Mouse (Mus musculus): ENCODE results near the gene Ap4s1.
"Not testable (repeated sequence)": the region's sequence is repeated elsewhere in the genome, so short reads cannot be mapped to it uniquely, and the experiment has no call there.

Ap4s1 gene

GRCm38 (mm10) chr12:51690893-51691844 is at the start of gene Ap4s1:
Gene Ap4s1 (plus strand): TSS chr12:51691033.
- peak; percentile 28 for DNase-seq (ENCODE audit: low read depth, low spot score)

DNA sequence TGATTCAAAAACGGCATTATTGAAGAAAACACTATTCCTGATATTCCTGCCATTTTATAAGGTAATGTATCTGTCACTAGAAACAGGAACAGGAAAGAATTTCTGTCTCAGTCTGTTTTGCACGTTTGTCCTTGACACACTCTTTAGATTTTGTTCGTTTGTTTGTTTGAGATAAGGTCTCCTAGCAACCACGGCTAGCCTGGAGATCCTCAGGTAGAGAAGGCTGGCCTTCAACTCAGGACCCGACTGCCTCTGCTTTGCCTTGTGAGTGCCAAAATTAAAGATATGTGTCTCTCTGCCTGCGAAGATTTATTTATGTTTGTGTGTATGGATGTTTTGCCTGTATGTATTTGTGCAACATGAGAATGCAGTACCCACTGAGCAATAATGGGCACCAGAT is 49.0 kb upstream of the Ap4s1 start:
- DNase-seq (ENCODE audit: low read depth, low spot score) = no peak

GRCm38 (mm10) chr12:51649401-51649800 is 41.4 kb upstream of the Ap4s1 start:
- not testable (repeated sequence) for DNase-seq (ENCODE audit: low read depth, low spot score)

GRCm38 (mm10) chr12:51655944-51656465 is 34.8 kb upstream of the Ap4s1 start:
- no peak for DNase-seq (ENCODE audit: low read depth, low spot score)

DNA sequence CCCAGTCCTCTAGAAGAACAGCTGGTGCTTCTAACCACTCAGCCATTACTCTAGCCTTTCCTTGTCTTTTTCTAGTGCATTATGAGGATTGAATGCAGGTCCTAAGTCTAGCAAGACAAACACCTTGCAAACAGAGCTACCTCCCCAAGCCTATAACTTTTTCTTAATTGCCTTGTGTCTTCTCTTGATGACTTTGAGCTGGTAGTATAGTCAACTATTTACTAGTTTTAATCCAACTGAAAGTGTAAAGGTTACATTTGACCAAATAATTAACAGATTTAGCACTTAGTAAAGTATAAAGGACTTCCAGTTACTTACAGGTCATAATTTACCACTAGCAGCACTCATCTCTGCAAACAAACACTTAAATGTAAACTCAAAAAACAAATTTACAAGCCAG is 27.8 kb upstream of the Ap4s1 start:
- DNase-seq (ENCODE audit: low read depth, low spot score) = no peak

GRCm38 (mm10) chr12:51663908-51664307 is 26.9 kb upstream of the Ap4s1 start:
- DNase-seq (ENCODE audit: low read depth, low spot score) = no peak

GRCm38 (mm10) chr12:51666708-51667430 is 24.0 kb upstream of the Ap4s1 start:
- DNase-seq (ENCODE audit: low read depth, low spot score) = no peak

GRCm38 (mm10) chr12:51671231-51671891 is 19.5 kb upstream of the Ap4s1 start:
- DNase-seq (ENCODE audit: low read depth, low spot score) = no peak

DNA sequence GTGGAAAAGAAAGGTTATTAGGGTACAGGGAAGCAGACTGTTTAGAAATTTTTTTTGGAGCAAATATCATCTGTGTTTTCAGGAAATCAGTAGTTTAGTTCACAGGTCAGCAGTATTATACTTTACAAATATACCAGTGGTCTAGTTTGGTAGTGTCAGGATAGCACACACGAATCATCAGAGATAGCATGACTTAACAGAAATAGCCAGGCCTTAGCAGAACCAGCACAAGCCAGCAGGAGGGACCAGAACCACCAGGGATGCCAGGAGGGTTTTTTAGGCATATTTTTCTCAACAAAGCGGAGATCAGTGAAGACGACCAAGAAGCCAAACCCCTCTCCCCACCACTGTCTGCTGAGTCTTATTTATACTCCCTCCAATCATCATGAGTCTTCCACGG is 17.6 kb upstream of the Ap4s1 start:
- no peak for DNase-seq (ENCODE audit: low read depth, low spot score)

DNA sequence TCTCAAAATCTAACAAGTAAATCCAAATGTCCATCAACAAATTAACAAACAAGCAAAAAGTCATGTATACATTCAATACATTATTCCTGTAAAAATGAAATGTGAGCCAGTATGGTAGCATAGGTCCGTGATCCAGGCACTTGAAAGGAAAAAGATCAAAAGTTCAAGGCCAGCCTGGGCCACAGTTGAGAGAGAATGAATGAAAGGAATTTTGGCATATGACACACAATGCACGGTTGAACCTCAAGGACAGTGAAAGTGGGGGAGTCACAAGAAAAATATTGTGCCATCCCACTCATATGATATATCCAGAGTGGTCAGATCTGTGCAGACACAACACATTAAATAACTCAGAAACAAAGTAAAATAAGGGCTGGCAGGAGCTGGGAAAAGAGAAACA is 14.4 kb upstream of the Ap4s1 start:
- no peak for DNase-seq (ENCODE audit: low read depth, low spot score)

DNA sequence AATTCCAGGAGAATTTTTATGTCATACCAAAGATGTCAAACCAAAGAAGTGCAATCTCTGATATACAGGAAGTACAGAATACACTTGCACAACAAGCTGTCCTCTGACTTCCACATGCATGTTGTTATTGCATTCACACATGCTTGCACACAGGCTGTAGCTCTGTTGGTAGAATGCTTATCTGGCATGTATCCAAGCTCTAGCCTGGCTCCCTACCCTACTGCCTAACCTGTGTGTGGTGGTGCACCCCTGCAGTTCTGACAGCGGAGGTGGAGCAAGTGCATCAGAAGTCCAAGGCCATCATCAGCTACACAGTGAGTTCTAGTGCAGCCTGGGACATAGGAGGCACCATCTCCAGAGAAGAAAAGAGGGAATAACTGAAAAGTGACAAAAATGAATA is 12.0 kb upstream of the Ap4s1 start:
- no peak for DNase-seq (ENCODE audit: low read depth, low spot score)

DNA sequence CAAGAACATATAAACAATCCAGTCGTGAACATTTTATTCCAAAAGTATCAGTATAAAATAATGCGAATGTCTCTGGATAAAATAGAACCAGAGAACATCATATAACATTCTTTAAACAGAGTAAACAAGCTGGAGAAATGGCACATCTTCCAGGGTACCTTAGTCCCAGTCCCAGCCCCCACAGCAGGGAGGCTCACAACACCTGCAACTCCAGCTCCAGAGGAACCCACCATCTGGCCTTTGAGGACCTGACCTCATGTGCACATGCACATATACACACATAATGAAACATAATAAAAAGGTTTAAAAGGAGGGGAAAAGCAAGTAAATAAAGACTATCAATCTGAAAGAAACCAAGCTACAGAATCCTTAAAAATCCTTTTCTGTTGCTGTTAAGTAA is 2.3 kb upstream of the Ap4s1 start:
- DNase-seq (ENCODE audit: low read depth, low spot score) = no peak

DNA sequence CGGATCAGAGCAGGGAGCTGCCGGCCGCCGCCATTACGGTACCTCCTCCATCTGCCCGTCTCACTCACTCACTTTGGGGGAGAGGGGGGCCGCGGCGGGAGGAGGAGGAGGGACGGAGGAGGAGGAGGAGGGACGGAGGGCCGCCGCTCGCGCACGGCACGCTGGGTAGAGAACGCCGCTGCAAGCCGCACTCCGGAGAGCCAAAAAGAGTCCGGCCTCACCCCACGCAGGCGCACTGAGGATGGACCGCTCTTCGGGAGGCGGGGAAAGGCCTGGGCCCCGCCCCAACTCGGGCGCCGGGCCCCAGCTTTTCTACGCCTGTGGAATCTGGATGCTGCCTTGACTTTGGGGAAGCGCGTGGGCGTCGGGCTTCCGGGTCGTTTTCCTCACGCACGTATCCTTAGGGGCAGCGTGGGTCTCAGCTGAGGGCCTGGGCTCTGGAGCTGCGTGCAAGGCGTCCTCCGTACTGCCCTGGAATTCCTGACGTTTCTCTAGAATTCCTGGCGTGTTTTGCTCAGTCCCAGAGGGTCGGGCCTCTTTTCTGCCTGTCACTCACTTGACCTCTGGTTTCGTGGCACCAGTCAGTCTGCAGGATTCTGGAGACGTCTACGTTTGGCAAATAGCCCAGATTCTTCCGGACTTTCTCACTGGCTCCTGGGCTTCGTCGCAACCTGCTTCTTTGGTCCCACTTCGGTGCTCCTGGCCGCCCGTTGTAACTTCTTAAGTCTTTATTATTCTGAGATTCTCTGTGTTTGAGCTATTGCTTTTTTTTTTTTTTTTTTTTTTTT is 1.2 kb downstream of the Ap4s1 start, which contains the start of gene Strn3:
Gene Strn3, minus strand, starts transcription at position 53 of the 788 bp plus-strand sequence.
- peak; percentile 97 for DNase-seq (ENCODE audit: low read depth, low spot score)

- not testable (repeated sequence) for DNase-seq (ENCODE audit: low read depth, low spot score)
These were observed 2.0 kb downstream of the Ap4s1 start for GRCm38 (mm10) chr12:51692870-51693269.

DNA sequence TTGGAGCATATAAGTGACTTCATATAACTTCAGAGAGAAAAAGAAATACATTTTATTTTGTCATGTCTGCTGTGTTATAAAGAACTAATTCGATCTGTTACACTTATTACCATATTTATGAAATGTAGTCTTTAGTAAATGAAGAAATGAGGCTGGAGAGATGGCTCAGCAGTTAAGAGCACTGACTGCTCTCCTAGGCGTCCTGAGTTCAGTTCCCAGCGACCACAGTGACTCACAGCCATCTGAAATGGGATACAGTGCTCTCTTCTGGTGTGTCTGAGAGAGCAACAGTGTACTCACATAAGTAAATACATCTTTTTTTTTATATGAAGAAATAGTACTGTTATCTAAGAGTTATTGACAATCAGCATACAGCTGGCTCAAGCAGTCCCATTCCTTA is 2.6 kb downstream of the Ap4s1 start:
- no peak for DNase-seq (ENCODE audit: low read depth, low spot score)

GRCm38 (mm10) chr12:51694096-51694495 is 3.3 kb downstream of the Ap4s1 start:
- no peak for DNase-seq (ENCODE audit: low read depth, low spot score)

GRCm38 (mm10) chr12:51694966-51695365 is 4.1 kb downstream of the Ap4s1 start:
- DNase-seq (ENCODE audit: low read depth, low spot score) = no peak

DNA sequence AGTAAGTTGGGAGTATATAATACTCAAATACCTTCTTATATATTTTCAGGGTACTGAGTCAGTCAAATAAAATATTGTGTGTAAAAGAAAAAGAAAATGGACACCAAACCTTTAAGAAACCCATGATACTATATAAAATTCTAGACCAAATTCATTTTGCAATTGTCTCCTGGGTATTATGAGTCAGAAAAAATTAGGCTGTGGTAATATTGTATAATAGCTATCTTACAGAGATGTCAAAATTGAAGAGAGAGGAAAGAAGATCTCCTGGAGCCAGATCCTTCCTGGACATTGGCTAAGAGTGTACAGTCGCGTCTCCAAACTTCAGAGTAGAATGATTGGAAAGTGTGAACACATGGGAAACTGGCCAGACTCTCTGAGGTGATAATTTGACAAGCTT is 5.3 kb downstream of the Ap4s1 start:
- no peak for DNase-seq (ENCODE audit: low read depth, low spot score)

DNA sequence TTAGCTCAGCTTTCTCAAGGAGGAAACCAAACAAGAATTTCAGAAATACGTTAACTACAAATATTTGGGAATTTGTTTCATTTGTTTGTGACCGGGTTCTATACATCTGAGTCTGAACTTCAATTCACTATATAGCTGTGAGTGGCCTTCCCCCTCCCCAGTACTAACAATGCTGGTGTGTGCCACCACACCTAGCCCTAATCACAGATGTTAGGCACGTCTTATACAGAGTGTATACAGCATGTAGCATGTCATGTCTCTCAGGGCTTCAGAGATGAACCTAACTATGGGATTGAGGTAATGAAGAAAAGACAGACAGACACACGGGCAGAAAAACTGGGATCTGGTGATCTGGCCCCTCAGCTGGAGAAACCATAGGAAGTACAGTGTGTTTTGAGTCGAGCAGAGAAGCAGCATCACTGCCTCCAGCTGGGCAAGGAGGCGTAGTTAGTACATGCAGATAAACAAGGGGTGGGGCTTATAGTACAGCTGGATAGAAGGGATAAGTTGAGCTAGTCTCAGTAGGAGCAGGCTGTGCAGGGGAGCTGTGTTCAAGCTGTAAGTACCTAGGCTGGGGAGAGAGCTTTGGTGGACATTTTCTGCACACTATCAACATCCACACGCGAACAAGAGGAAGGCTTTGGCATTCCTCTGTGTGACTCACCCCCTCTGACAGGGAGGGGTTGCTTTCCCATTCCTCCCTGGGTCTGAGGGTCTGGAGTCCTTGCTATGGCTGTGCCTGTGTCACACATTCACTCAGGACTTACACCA is 9.0 kb downstream of the Ap4s1 start:
- DNase-seq (ENCODE audit: low read depth, low spot score) = no peak

DNA sequence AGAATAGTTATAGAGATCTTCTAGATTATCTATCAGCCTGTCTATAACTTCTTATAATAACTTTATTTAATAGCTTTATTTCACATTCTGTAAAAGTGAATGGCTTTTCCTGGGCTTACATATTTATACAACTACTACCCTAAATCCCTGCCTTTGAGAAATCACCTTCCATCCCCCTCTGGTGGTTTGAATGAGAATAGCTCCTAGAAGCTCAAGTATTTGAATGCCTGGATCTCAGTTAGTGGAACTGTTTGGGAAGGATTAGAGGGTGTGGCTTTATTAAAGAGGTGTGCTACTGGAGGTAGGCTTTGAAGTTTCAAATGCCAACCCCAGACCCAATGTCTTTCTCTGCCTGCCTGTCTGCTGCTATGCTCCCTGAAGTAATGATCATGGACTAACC is 10.9 kb downstream of the Ap4s1 start:
- no peak for DNase-seq (ENCODE audit: low read depth, low spot score)

Measured in telencephalon, adult 2 months (tissue).